Mouse (Mus musculus) stomach, embryonic 16.5 days (tissue): ENCODE measurements at regions not wholly inside any gene's neighbourhood (a gene's known extent, or its start where the extent isn't known, plus 50 kb on each side); places are given as distances from the start of the nearest gene placed in this dataset.

ENCODE experiments used
- ATAC-seq: fragments of 200-750 bp; cut with Nextera tagmentation; 2 replicates; pipeline ENCODE4 v1.8.0; 2017; ENCODE audit warnings: moderate number of reproducible peaks, moderate TSS enrichment; ENCODE audit not compliant: insufficient read depth, low FRiP score
- H3K27ac ChIP-seq: fragments of 300-500 bp; sonication (generic); 2 replicates; pipeline ENCODE4 v1.5.1; 2014; ENCODE audit warnings: low read length
- H3K27me3 ChIP-seq: fragments of 300-500 bp; sonication (generic); 2 replicates; pipeline ENCODE4 v1.6.1; 2014; ENCODE audit warnings: low read length, control low read depth, mixed read lengths; ENCODE audit not compliant: control insufficient read depth, insufficient read depth
- H3K36me3 ChIP-seq: fragments of 300-500 bp; sonication (generic); 2 replicates; pipeline ENCODE4 v1.6.1; 2014; ENCODE audit warnings: low read length; ENCODE audit not compliant: control insufficient read depth, insufficient read depth
- H3K4me1 ChIP-seq: fragments of 300-500 bp; sonication (generic); 2 replicates; pipeline ENCODE4 v1.6.1; 2014; ENCODE audit warnings: low read length, control low read depth, mixed read lengths; ENCODE audit not compliant: control insufficient read depth, insufficient read depth
- H3K4me2 ChIP-seq: fragments of 300-500 bp; sonication (generic); 2 replicates; pipeline ENCODE4 v1.6.1; 2014; ENCODE audit warnings: low read depth, low read length, mixed read lengths
- H3K4me3 ChIP-seq: fragments of 300-500 bp; sonication (generic); replicated peaks from 2 replicates; pipeline ENCODE4 v1.5.1; 2014; ENCODE audit warnings: mild to moderate bottlenecking, low read length
- H3K9ac ChIP-seq: fragments of 300-500 bp; sonication (generic); 2 replicates; pipeline ENCODE4 v1.6.1; 2014; ENCODE audit warnings: low read length
- H3K9me3 ChIP-seq: fragments of 300-500 bp; sonication (generic); replicated peaks from 2 replicates; pipeline ENCODE4 v1.6.1; 2016; ENCODE audit warnings: low read length, control low read depth; ENCODE audit not compliant: control insufficient read depth
- WGBS: fragments of 180-500 bp; shearing (Covaris S2); extraction: QIAGEN DNeasy Blood & Tissue Kit; methylation state at CpG from one replicate; pipeline ENCODE4 v1.1.7; 2014; 5-methylcytosine and 5-hydroxymethylcytosine counted together

GRCm38 (mm10) chr10:67743561-67743960 is 168.9 kb downstream of the Zfp365 start:
- Histone ChIP-seq H3K4me2 (no peak overlapping the region), H3K36me3 (no peaks in the 10 kb centered on the region), H3K4me1 (no peaks in the 10 kb centered on the region), H3K4me3 (no peak overlapping the region), H3K9ac (no peak overlapping the region), H3K27me3 (no peaks in the 10 kb centered on the region), H3K9me3 (no peaks in the 10 kb centered on the region), H3K27ac (no peak overlapping the region)
- no peak for ATAC-seq
- 87% methylated on average over 9 of the region's 9 CpGs for WGBS

- Histone ChIP-seq H3K36me3 (no peaks in the 10 kb centered on the region), H3K27me3 (no peaks in the 10 kb centered on the region), H3K4me2 (no peak overlapping the region), H3K27ac (peak overlapping the region; percentile 38; the same call in 1 of the 2 replicates), H3K4me3 (no peak overlapping the region), H3K4me1 (no peaks in the 10 kb centered on the region), H3K9me3 (no peaks in the 10 kb centered on the region), H3K9ac (no peak overlapping the region)
- no peak for ATAC-seq
- 80% methylated on average over 8 of the region's 8 CpGs for WGBS
Measured at GRCm38 (mm10) chr10:67742824-67743223, 169.6 kb downstream of the Zfp365 start.

- ATAC-seq = no peak
- no peaks in the 10 kb centered on the region for H3K36me3 ChIP-seq
- no peak overlapping the region for H3K4me3 ChIP-seq
- no peaks in the 10 kb centered on the region for H3K4me1 ChIP-seq
- no peaks in the 10 kb centered on the region for H3K27me3 ChIP-seq
- no peaks in the 10 kb centered on the region for H3K9me3 ChIP-seq
- 69% methylated on average over 10 of the region's 10 CpGs for WGBS
- peak overlapping the region; percentile 38; the same call in 1 of the 2 replicates for H3K27ac ChIP-seq
- H3K4me2 ChIP-seq = no peak overlapping the region
- H3K9ac ChIP-seq = no peak overlapping the region
Measured at GRCm38 (mm10) chr10:67742305-67742704, 170.2 kb downstream of the Zfp365 start.

GRCm38 (mm10) chr10:67739199-67739598 is 173.3 kb downstream of the Zfp365 start:
- H3K36me3 ChIP-seq = no peaks in the 10 kb centered on the region

GRCm38 (mm10) chr10:67736636-67737035 is 175.8 kb downstream of the Zfp365 start:
- H3K36me3 ChIP-seq = no peaks in the 10 kb centered on the region
- WGBS = 78% methylated on average over 10 of the region's 10 CpGs
- no peak overlapping the region for H3K27ac ChIP-seq
- H3K4me3 ChIP-seq = no peak overlapping the region
- ATAC-seq = no peak
- H3K4me2 ChIP-seq = no peak overlapping the region
- H3K27me3 ChIP-seq = no peaks in the 10 kb centered on the region
- no peaks in the 10 kb centered on the region for H3K4me1 ChIP-seq
- no peaks in the 10 kb centered on the region for H3K9me3 ChIP-seq
- no peak overlapping the region for H3K9ac ChIP-seq

More at GRCm38 (mm10) chr10:67739199-67739598, 173.3 kb downstream of the Zfp365 start:
- Histone ChIP-seq H3K9me3 (no peaks in the 10 kb centered on the region), H3K27ac (no peak overlapping the region), H3K27me3 (no peaks in the 10 kb centered on the region), H3K4me1 (no peaks in the 10 kb centered on the region), H3K4me2 (no peak overlapping the region), H3K4me3 (no peak overlapping the region), H3K9ac (no peak overlapping the region)
- WGBS = 35% methylated on average over 1 of the region's 1 CpGs
- ATAC-seq = no peak

- no peaks in the 10 kb centered on the region for H3K36me3 ChIP-seq
- 70% methylated on average over 8 of the region's 9 CpGs for WGBS
- no peaks in the 10 kb centered on the region for H3K9me3 ChIP-seq
- no peak overlapping the region for H3K27ac ChIP-seq
- H3K9ac ChIP-seq = no peak overlapping the region
- ATAC-seq = no peak
- H3K4me3 ChIP-seq = no peak overlapping the region
- H3K4me2 ChIP-seq = no peak overlapping the region
- H3K27me3 ChIP-seq = no peaks in the 10 kb centered on the region
- H3K4me1 ChIP-seq = no peaks in the 10 kb centered on the region
Measured at GRCm38 (mm10) chr10:67731577-67731976, 180.9 kb downstream of the Zfp365 start.

- no peak for ATAC-seq
- H3K27ac ChIP-seq = no peak overlapping the region
- H3K9ac ChIP-seq = no peak overlapping the region
- no peaks in the 10 kb centered on the region for H3K9me3 ChIP-seq
- no peak overlapping the region for H3K4me3 ChIP-seq
- H3K4me2 ChIP-seq = no peak overlapping the region
- 51% methylated on average over 6 of the region's 6 CpGs for WGBS
- no peaks in the 10 kb centered on the region for H3K27me3 ChIP-seq
- no peaks in the 10 kb centered on the region for H3K4me1 ChIP-seq
- H3K36me3 ChIP-seq = no peaks in the 10 kb centered on the region
Measured at GRCm38 (mm10) chr10:67729271-67729670, 180.5 kb upstream of the Ado start.

- no peaks in the 10 kb centered on the region for H3K4me1 ChIP-seq
- H3K36me3 ChIP-seq = no peaks in the 10 kb centered on the region
- 90% methylated on average over 4 of the region's 4 CpGs for WGBS
- H3K9ac ChIP-seq = no peak overlapping the region
- ATAC-seq = no peak
- H3K4me2 ChIP-seq = no peak overlapping the region
- H3K9me3 ChIP-seq = no peaks in the 10 kb centered on the region
- H3K4me3 ChIP-seq = no peak overlapping the region
- H3K27ac ChIP-seq = no peak overlapping the region
- no peaks in the 10 kb centered on the region for H3K27me3 ChIP-seq
Measured at GRCm38 (mm10) chr10:67727580-67727979, 178.8 kb upstream of the Ado start.

GRCm38 (mm10) chr10:67726796-67727195 is 178.0 kb upstream of the Ado start:
- Histone ChIP-seq H3K9ac (no peak overlapping the region), H3K4me1 (no peaks in the 10 kb centered on the region), H3K27me3 (no peaks in the 10 kb centered on the region), H3K9me3 (no peaks in the 10 kb centered on the region), H3K36me3 (no peaks in the 10 kb centered on the region), H3K4me3 (no peak overlapping the region), H3K4me2 (no peak overlapping the region), H3K27ac (no peak overlapping the region)
- no peak for ATAC-seq
- 87% methylated on average over 6 of the region's 6 CpGs for WGBS

- H3K4me2 ChIP-seq = no peak overlapping the region
- no peaks in the 10 kb centered on the region for H3K4me1 ChIP-seq
- no peak for ATAC-seq
- no peak overlapping the region for H3K4me3 ChIP-seq
- WGBS = 71% methylated on average over 7 of the region's 7 CpGs
- H3K36me3 ChIP-seq = no peaks in the 10 kb centered on the region
- no peaks in the 10 kb centered on the region for H3K27me3 ChIP-seq
- H3K27ac ChIP-seq = no peak overlapping the region
- no peaks in the 10 kb centered on the region for H3K9me3 ChIP-seq
- H3K9ac ChIP-seq = no peak overlapping the region
Measured at GRCm38 (mm10) chr10:67726351-67726750, 177.6 kb upstream of the Ado start.
